Mouse (Mus musculus) cortical plate, adult 2 months (tissue): ENCODE data around the gene Gm45717.

ENCODE experiments used
- CTCF ChIP-seq: fragments of 200-500 bp; IDR thresholded peaks from 2 replicates; pipeline ENCODE4 v1.5.1; 2011; ENCODE audit warnings: mild to moderate bottlenecking, control low read depth, low read length; ENCODE audit not compliant: insufficient read depth; ENCODE audit errors: extremely low read depth
- POLR2A ChIP-seq: fragments of 200-500 bp; IDR thresholded peaks from 2 replicates; pipeline ENCODE4 v1.6.1; 2011; ENCODE audit warnings: mild to moderate bottlenecking, low read length, control low read depth; ENCODE audit not compliant: insufficient read depth; ENCODE audit errors: extremely low read depth

DNA sequence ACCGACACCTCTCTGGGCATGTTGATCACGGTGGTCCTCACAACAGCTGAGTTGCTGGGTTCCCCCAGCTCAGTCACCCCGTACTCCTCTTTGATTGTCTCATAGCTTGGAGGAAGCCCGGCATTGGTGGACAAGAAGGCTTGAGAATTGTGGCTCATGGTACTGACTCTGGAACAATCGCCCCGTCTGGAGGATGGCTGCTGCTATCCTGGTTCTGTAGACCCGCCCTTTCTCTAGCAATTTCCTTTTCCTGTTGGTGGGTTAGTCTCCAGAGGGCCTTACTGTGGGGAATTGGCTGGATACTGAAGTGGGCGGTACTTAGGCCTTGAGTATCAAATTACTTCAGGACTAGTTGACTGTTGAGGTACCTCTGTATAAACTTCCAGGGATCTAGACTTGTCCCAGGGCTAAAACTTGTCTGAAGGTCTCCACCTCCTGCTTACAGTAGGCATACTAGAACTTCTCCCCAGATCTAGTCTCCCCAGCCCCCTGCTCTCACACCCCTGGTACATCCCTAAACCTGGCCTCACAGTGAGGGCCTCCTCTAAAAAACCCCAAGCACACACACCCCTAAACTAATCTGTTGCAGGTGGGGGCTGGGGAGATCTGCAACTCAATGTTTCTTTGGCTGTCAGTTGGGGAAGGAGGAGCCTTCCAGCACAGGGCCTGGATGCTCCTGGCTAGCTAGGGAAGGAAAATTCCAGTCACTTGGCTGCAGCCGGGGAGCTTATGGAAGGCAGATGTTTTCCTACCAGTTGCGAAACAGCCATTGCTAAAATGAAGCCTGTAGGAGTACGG, at the start of gene Gm45717, which contains the start of gene Ifitm2:
- 0 out of 2 replicates have a peak, but pooled peaks have one; percentile 18 for TF ChIP-seq POLR2A
- TF ChIP-seq CTCF, result no peak
